Comparison of ENCODE assay signal across 8 mouse cellular contexts in the genomic region with DNA sequence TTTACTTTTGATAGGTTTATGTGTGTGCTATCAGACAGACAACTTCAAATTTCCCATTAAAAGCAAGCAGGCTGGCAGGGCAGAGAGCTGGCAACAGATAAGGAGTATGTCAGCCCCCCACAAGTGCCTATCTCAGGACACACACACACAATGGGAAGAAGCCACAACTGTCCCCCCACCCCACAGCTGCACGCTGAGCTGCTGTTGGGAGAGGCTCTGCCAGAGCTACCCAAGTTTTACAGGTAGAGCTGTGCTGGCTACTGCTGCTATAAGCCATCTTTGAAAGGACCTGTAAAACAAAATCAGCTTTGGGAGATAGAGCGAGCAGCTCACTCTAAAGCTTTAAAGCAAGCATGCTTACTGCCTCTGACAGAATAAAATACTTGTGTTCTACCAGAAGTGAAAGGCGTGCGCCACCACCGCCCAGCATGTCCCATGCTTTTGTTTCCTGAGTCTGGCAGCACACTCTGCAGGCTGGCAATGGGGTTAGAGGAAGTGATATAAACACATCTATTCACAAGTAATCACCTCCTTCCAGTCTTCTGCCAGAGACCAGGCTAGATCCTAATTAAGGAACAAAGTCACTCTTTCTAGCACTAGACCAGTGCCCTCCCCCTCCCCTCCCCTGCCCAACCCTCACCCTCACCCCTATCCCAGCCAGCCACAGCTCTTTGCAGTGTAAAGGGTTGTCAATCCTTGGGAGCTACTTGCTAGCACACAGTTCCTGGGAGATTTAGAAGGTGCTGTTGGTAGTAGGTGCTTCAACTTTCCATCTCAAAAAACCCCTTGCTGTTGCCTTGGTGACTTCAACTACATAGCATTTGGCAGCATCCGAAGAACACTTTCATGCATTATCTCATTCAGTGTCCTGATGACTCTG. TPM values are rescaled to one million over a fixed set of nuclear protein-coding genes. Genes with fewer than 3 reads are reported as not detected.
DNase-seq lines count a peak whose midpoint lies in the region.

No protein-coding gene starts in this region.

- peak; percentile 73 for DNase-seq in layer of hippocampus, adult 11-12 months (ENCODE audit: low spot score)
- no peak for DNase-seq in layer of hippocampus, adult 9-10 months (ENCODE audit: low spot score)
- DNase-seq in c-Kit-positive CD71-positive TER-119-negative erythroid progenitor cells, embryonic 14.5 days (ENCODE audit: low read depth), result peak; percentile 70
- peak; percentile 37 to 72 for DNase-seq in layer of hippocampus, adult 18-20 months (ENCODE audit: low spot score in 2 of 2)
- peak; percentile 52 for DNase-seq in lung, postnatal 10 days
- DNase-seq in thymus, adult 18-20 months, result peak; percentile 51 to 70
- DNase-seq in urinary bladder, postnatal 4 days (ENCODE audit: low spot score in 2 of 2), result no peak
- no peak for DNase-seq in ovary, postnatal 10 days (ENCODE audit: low spot score)

RNA-seq across cellular contexts. Expression of gene Ggta1, which starts 43.5 kb away (rescaled TPM):
- 1 to 10 TPM; 2.6 to 4.3 TPM for total RNA-seq in layer of hippocampus, adult 18-20 months (2021)

RNA-seq across cellular contexts. Expression of gene Dab2ip, which starts 51.5 kb away (rescaled TPM):
- total RNA-seq in layer of hippocampus, adult 18-20 months (2021), result 100 to 1,000 TPM; 108 to 109 TPM

Comparison
In these comparisons a context has a peak if more than half of its experiments do, and no peak if none do; other contexts are left out.
1. DNase-seq: peak in layer of hippocampus, adult 11-12 months (single experiment), c-Kit-positive CD71-positive TER-119-negative erythroid progenitor cells, embryonic 14.5 days (single experiment), layer of hippocampus, adult 18-20 months (2 of 2), lung, postnatal 10 days (single experiment) and thymus, adult 18-20 months (2 of 2); none in layer of hippocampus, adult 9-10 months (single experiment), urinary bladder, postnatal 4 days (0 of 2) and ovary, postnatal 10 days (single experiment).